In the genomic region with DNA sequence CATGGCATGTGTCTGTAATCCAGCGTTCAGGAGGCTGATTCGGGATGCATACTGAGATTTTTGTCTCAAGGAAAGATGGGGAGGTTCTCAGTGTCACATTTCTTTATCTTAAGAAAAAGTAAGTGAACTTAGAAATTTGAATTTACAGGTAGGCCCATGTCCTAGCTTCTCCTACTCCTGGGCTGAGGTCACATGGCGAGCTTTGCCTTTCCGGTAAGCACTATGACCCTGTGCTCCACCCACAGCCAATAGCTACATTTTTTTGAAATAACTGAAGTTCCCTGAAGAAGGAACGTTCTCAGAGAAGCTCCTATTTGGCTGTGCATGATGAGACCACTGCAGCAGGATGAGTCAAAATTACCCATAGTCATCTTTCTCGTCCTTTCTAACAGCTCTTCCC, we compare ENCODE assay signal across 14 mouse cellular contexts.
"Had no signal": no experiment of that assay in that cellular context is flagged by ENCODE, and none has a peak within 500 bp of the region (broad histone marks: within the 10 kb centered on the region; RNA-seq: fewer than 3 reads in every experiment).

No protein-coding gene starts in this region.

- H3K9ac ChIP-seq: lung, embryonic 14.5 days; midbrain, embryonic 12.5 days; neural tube, embryonic 12.5 days; stomach, embryonic 15.5 days had no signal

- H3K27ac ChIP-seq: midbrain, embryonic 10.5 days; midbrain, embryonic 12.5 days; neural tube, embryonic 12.5 days; stomach, embryonic 15.5 days; stomach, postnatal 0 days had no signal

- H3K36me3 ChIP-seq: midbrain, embryonic 10.5 days; midbrain, embryonic 12.5 days; neural tube, embryonic 12.5 days; stomach, embryonic 15.5 days had no signal

- H3K4me1 ChIP-seq: midbrain, embryonic 12.5 days; neural tube, embryonic 12.5 days; stomach, embryonic 15.5 days had no signal

- H3K4me2 ChIP-seq: lung, embryonic 14.5 days; midbrain, embryonic 12.5 days; neural tube, embryonic 12.5 days; stomach, embryonic 15.5 days had no signal

- DNase-seq: lung, adult 18-20 months; lung, embryonic 14.5 days; lung, postnatal 10 days; lung, postnatal 4 days; midbrain, embryonic 14.5 days; right cerebral cortex, postnatal 14 days; thymus, adult 2 months; thymus, postnatal 25 days; thymus, postnatal 4 days had no signal

- H3K9me3 ChIP-seq: midbrain, embryonic 10.5 days; midbrain, embryonic 12.5 days; neural tube, embryonic 12.5 days; stomach, embryonic 15.5 days had no signal

- H3K27me3 ChIP-seq: midbrain, embryonic 12.5 days; neural tube, embryonic 12.5 days; stomach, embryonic 15.5 days had no signal

- H3K4me3 ChIP-seq: midbrain, embryonic 10.5 days; midbrain, embryonic 12.5 days; neural tube, embryonic 12.5 days; stomach, embryonic 15.5 days had no signal
